Mouse (Mus musculus): Measurements from ENCODE around the gene Mucl3. TPM values are rescaled to one million over a fixed set of nuclear protein-coding genes. Genes with fewer than 3 reads are reported as not detected.

The Mucl3 gene
- polyA plus RNA-seq, 1 experiment from 2014 or later = not detected

GRCm38 (mm10) chr17:35672527-35672926 is 29.0 kb upstream of the Mucl3 start:
- no peaks in the 10 kb centered on the region for H3K27me3 ChIP-seq
- ATAC-seq = no peak
- DNase-seq (ENCODE audit: low read depth, low spot score) = no peak
- POLR2A ChIA-PET = interaction anchor here (0.6 to 2.0 kb wide), 3 partner anchors 11 to 54 kb away, joined by 3 to 4 read pairs (median 3); no protein-coding TSS in a partner anchor
- in situ Hi-C loops (cut with MboI; ENCODE audit: low pct_unique_long_range_greater_than_20kb) = no loop called here
- TF ChIP-seq CTCF (IDR thresholded peaks at IDR 0.05) = no peak
- CTCF ChIA-PET = interaction anchor here (1.0 to 1.5 kb wide), 2 partner anchors 11 to 53 kb away, joined by 3 read pairs; no protein-coding TSS in a partner anchor

- H3K27me3 ChIP-seq = no peaks in the 10 kb centered on the region
- DNase-seq (ENCODE audit: low read depth, low spot score) (no peak), ATAC-seq (no peak)
- TF ChIP-seq CTCF (IDR thresholded peaks at IDR 0.05) = no peak
- ChIA-PET CTCF (interaction anchor here (0.8 to 1.5 kb wide), 5 partner anchors 10 to 81 kb away, joined by 3 to 4 read pairs (median 3); no protein-coding TSS in a partner anchor), POLR2A (interaction anchor here (1.0 kb wide), 1 partner anchor 12 kb away, joined by 3 read pairs; no protein-coding TSS in a partner anchor)
- in situ Hi-C loops (cut with MboI; ENCODE audit: low pct_unique_long_range_greater_than_20kb) = no loop called here
These were observed 28.4 kb upstream of the Mucl3 start for GRCm38 (mm10) chr17:35671846-35672245.

GRCm38 (mm10) chr17:35669731-35670130 is 26.2 kb upstream of the Mucl3 start:
- no peak for TF ChIP-seq CTCF (IDR thresholded peaks at IDR 0.05)
- DNase-seq (ENCODE audit: low read depth, low spot score) (no peak), ATAC-seq (no peak)
- no peaks in the 10 kb centered on the region for H3K27me3 ChIP-seq
- ChIA-PET CTCF (interaction anchor here (0.8 to 1.0 kb wide), 3 partner anchors 15 to 86 kb away, joined by 3 read pairs; no protein-coding TSS in a partner anchor), POLR2A (no interaction called here)
- in situ Hi-C loops (cut with MboI; ENCODE audit: low pct_unique_long_range_greater_than_20kb) = loop anchor here (5.0 kb wide), 1 partner anchor 87 kb away; no protein-coding TSS in a partner anchor

DNA sequence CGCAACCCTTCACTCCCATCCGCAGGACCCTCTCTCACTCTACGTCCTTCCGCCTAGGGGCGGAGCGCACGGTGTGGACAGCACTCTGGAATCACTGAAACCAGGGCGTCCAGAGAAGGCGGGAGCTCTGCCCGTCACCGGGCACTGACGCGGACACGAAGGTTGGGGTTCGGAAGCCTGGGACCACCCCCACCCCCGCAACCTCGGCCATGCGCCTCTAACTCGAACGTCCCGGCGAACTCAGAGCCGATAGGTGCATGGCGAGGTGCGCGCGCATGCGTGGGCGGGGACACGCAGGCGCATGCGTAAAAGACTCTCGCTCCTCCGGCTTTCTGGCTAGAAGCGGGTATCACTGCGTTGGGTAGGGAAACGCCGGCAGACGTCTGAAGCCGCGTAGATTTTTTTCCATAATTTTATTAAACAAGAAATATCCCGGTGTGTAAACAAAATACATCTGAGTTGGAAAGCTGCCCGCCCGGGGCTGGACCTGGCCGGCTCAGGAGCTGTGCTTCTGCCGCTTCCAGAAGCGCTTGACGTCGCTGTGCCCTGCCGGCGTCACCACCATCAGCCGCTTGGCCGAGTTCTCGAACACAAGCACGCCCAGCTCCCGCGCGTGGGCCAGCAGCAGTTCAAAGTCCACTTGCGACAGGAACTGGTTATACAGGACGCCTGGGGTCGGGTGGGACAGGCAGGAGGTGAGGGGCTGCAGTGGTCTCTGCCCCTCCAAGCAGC is 24.0 kb upstream of the Mucl3 start, which contains the start of gene Vars2:
Gene Vars2 (minus strand): TSS at position 259 of the 732 bp plus-strand sequence.
- peak; percentile 24 for ATAC-seq
- CTCF ChIA-PET = interaction anchor here (0.8 to 1.2 kb wide), 4 partner anchors 69 to 89 kb away, joined by 3 to 4 read pairs (median 3); no protein-coding TSS in a partner anchor
- POLR2A ChIA-PET = interaction anchor here (0.7 to 1.8 kb wide), 6 partner anchors 14 to 33 kb away, joined by 3 to 7 read pairs (median 4); no protein-coding TSS in a partner anchor

DNA sequence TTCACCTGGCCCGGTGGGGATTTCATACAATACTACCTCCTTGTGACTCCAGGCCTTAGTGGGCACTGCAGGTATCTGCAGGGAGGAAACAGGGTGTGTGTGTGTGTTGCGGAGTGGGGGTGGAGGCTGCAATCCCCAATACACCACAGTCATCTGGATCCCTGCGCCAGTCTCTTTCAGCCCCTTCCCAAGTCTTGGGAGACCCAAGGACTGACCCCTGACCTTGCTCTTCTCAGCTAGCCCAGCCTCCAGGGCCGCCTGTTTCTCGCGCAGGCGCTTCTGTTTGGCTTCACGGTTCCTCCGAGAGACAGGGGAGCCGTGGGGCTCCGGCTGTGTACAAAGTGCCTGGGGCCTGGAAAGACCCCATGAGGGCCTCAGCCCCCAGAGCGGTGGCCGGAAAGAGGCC is 23.4 kb upstream of the Mucl3 start:
- no peak for ATAC-seq
- POLR2A ChIA-PET = interaction anchor here (1.1 to 1.8 kb wide), 3 partner anchors 19 to 32 kb away, joined by 3 to 7 read pairs (median 6); no protein-coding TSS in a partner anchor
- no peak for TF ChIP-seq CTCF (IDR thresholded peaks at IDR 0.05)
- in situ Hi-C loops (cut with MboI; ENCODE audit: low pct_unique_long_range_greater_than_20kb) = loop anchor here (5.0 kb wide), 1 partner anchor 85 kb away; no protein-coding TSS in a partner anchor
- CTCF ChIA-PET = interaction anchor here (0.9 to 1.2 kb wide), 2 partner anchors 83 to 89 kb away, joined by 3 read pairs; no protein-coding TSS in a partner anchor
- no peak for DNase-seq (ENCODE audit: low read depth, low spot score)
- no peaks in the 10 kb centered on the region for H3K27me3 ChIP-seq

More for the DNA sequence above, 24.0 kb upstream of the Mucl3 start, which contains the start of gene Vars2:
- TF ChIP-seq CTCF (IDR thresholded peaks at IDR 0.05) = no peak
- in situ Hi-C loops (cut with MboI; ENCODE audit: low pct_unique_long_range_greater_than_20kb) = loop anchor here (5.0 kb wide), 1 partner anchor 85 kb away; no protein-coding TSS in a partner anchor
- peak; percentile 62 for DNase-seq (ENCODE audit: low read depth, low spot score)
- H3K27me3 ChIP-seq = no peaks in the 10 kb centered on the region

GRCm38 (mm10) chr17:35665957-35666515 is 22.5 kb upstream of the Mucl3 start:
- in situ Hi-C loops (cut with MboI; ENCODE audit: low pct_unique_long_range_greater_than_20kb) = loop anchor here (5.0 kb wide), 1 partner anchor 84 kb away; no protein-coding TSS in a partner anchor
- peak; percentile 28 for DNase-seq (ENCODE audit: low read depth, low spot score)

DNA sequence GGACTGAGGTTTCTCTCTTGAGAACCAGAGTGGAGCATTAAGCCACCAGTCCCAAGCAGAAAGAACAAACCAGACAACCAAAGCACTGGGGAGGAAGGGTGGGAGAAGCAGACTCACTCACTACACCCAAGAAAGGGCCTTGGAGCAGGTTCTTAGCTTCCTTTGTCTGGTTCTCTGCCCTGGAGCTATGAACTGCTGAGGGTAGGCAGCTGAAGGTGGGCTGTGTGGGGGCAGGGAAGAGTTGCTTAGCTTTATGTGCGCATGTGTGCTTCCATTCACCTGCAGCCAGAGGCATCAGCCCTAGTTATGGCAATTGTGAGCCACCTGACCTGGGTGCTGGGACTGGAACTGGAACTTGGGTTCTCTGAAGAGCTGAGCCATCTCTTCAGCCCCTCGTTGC is 9.6 kb upstream of the Mucl3 start:
- no peak for ATAC-seq
- no peaks in the 10 kb centered on the region for H3K27me3 ChIP-seq
- ChIA-PET CTCF (interaction anchor here (0.9 to 3.2 kb wide), 5 partner anchors 9 to 69 kb away, joined by 3 to 19 read pairs (median 5); partner anchors contain the start of gene Mucl3), POLR2A (interaction anchor here (1.1 kb wide), 1 partner anchor 15 kb away, joined by 3 read pairs; the partner anchor contains the start of gene Vars2)
- in situ Hi-C loops (cut with MboI; ENCODE audit: low pct_unique_long_range_greater_than_20kb) = no loop called here
- no peak for DNase-seq (ENCODE audit: low read depth, low spot score)
- no peak for TF ChIP-seq CTCF (IDR thresholded peaks at IDR 0.05)

More at GRCm38 (mm10) chr17:35665957-35666515, 22.5 kb upstream of the Mucl3 start:
- H3K27me3 ChIP-seq = no peaks in the 10 kb centered on the region
- ATAC-seq = peak; percentile 62
- ChIA-PET CTCF (interaction anchor here (0.8 to 3.9 kb wide), 16 partner anchors 13 to 88 kb away, joined by 3 to 30 read pairs (median 4); no protein-coding TSS in a partner anchor), POLR2A (interaction anchor here (0.7 to 0.9 kb wide), 3 partner anchors 11 to 35 kb away, joined by 3 to 5 read pairs (median 3); no protein-coding TSS in a partner anchor)
- TF ChIP-seq CTCF (IDR thresholded peaks at IDR 0.05) = no peak

GRCm38 (mm10) chr17:35649429-35649828 is 5.9 kb upstream of the Mucl3 start:
- DNase-seq (ENCODE audit: low read depth, low spot score) = no peak
- ChIA-PET CTCF (interaction anchor here (1.0 to 2.8 kb wide), 5 partner anchors 10 to 65 kb away, joined by 3 to 11 read pairs (median 4); no protein-coding TSS in a partner anchor), POLR2A (interaction anchor here (0.9 kb wide), 1 partner anchor 11 kb away, joined by 4 read pairs; no protein-coding TSS in a partner anchor)
- peak; percentile 6 for ATAC-seq
- in situ Hi-C loops (cut with MboI; ENCODE audit: low pct_unique_long_range_greater_than_20kb) = no loop called here
- no peaks in the 10 kb centered on the region for H3K27me3 ChIP-seq
- TF ChIP-seq CTCF (IDR thresholded peaks at IDR 0.05) = no peak

DNA sequence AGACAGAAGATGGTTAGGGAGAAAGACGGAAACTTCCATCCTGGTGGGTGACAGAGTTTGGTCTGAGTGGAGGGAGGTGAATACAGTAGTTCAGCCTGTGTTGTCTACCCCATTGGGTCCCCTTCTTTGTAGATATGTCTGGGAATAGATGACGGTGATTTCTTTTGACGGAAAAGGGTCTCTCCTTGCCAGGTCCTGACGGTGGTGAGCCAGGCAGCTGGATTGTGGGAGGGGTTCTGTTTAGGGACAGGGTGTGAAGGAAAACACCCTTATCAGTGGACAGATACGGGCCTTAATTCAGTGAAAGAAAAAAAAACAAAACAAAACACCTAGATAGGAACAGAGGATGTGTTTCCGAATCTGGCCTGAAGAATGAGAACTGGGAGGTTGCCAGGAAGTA is 4.1 kb downstream of the Mucl3 start:
- TF ChIP-seq CTCF (IDR thresholded peaks at IDR 0.05) = no peak
- POLR2A ChIA-PET = no interaction called here
- in situ Hi-C loops (cut with MboI; ENCODE audit: low pct_unique_long_range_greater_than_20kb) = no loop called here

More for the DNA sequence above, 4.1 kb downstream of the Mucl3 start:
- ATAC-seq (no peak), DNase-seq (ENCODE audit: low read depth, low spot score) (no peak)
- no peaks in the 10 kb centered on the region for H3K27me3 ChIP-seq
- CTCF ChIA-PET = interaction anchor here (1.4 kb wide), 1 partner anchor 10 kb away, joined by 3 read pairs; no protein-coding TSS in a partner anchor

Measured in Patski (cell line).